Mouse (Mus musculus): ENCODE results near the gene Ap1b1. TPM values are rescaled to one million over a fixed set of nuclear protein-coding genes. Genes with fewer than 3 reads are reported as not detected.

Gene Ap1b1
- polyA plus RNA-seq, 1 experiment: 99.1 TPM

DNA sequence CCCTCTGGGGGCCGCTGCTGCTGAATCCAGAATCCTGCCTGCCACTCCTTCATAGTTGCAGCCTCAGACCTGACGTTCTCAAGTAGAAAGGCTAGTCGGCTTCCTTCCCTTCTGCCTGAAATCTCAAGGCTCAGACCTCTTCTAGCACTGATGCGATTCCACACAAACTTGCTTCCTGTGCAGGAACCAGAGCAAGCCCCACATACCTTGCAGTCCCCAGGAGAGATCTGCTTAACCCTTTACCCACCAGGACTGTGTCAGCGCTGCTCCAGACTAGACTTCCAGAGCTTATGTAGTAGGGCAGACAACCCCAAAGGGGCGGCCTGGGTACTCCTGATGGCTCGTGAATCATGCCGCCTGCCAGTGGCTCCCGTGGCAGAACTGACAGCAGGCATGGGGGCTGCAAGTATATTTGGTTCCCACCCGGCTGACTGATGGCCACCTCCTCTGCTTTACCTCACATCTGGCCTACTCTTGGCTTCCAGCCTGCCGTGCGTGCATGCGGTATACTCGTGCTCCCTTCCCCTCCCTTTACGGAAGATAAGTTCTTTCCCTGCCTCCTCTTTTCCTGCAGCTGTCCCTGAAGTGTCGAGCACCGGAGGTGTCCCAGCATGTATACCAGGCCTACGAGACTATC lies 54.6 kb downstream of the Ap1b1 start:
- WGBS: 91% methylated on average over 18 of the region's 18 CpGs
- TF ChIP-seq POLR2A (IDR thresholded peaks at IDR 0.05; ENCODE audit: borderline replicate concordance, control insufficient read depth, low read depth, low read length) (no peak), CTCF (IDR thresholded peaks at IDR 0.05; ENCODE audit: control insufficient read depth, insufficient read depth, low read length) (no peak)
- H3K27ac ChIP-seq (ENCODE audit: control insufficient read depth, insufficient read depth, low read depth, low read length, poor library complexity): no peak overlapping the region

DNA sequence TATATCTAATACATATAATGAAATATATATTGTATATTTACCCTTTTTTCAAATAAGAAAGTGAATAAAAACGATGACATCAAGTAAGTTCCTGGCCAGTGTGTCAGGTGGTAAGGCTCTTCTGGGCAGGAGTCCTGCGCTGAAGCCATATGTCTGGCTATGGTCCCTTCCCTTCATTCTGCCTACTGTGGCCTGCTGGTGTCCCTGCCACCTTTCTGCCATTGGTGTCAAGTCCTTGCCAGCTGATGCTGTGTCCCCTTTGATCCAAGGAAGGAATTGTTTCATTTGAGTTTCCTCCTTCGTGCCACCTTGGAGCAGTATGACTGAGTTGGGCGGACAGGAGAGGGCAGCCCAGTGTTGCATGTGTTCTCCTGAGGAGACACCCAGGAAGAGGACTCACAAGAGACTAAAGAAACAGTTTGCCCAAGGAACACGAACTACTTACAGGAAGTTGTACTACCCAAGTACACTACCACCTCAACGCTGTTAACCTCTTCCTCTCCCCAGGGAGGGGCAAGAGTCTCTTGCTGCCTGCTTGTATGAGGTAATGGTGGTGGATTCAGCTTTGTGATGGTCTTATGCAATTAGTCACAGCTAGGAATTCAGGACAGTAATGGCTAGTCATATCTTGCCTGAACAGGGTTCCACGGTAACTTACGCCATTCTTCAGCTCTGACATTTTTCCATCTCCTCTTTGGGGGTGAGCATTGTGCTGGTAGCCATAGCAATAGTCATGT lies 56.2 kb downstream of the Ap1b1 start:
- Histone ChIP-seq H3K4me3 (replicated peaks; ENCODE audit: control insufficient read depth, low read depth, low read length) (no peak overlapping the region), H3K27ac (ENCODE audit: control insufficient read depth, insufficient read depth, low read depth, low read length, poor library complexity) (no peak overlapping the region), H3K4me1 (ENCODE audit: control insufficient read depth, insufficient read depth, low read length) (peaks cover 2% of the 10 kb centered on the region; the same call in 1 of the 2 replicates)
- no peak for TF ChIP-seq CTCF (IDR thresholded peaks at IDR 0.05; ENCODE audit: control insufficient read depth, insufficient read depth, low read length)
- TF ChIP-seq POLR2A (IDR thresholded peaks at IDR 0.05; ENCODE audit: borderline replicate concordance, control insufficient read depth, low read depth, low read length): no peak
- 54% methylated on average over 8 of the region's 8 CpGs for WGBS

More for the DNA sequence above, 54.6 kb downstream of the Ap1b1 start:
- Histone ChIP-seq H3K4me1 (ENCODE audit: control insufficient read depth, insufficient read depth, low read length) (peaks cover 2% of the 10 kb centered on the region; the same call in 1 of the 2 replicates), H3K4me3 (replicated peaks; ENCODE audit: control insufficient read depth, low read depth, low read length) (no peak overlapping the region)

DNA sequence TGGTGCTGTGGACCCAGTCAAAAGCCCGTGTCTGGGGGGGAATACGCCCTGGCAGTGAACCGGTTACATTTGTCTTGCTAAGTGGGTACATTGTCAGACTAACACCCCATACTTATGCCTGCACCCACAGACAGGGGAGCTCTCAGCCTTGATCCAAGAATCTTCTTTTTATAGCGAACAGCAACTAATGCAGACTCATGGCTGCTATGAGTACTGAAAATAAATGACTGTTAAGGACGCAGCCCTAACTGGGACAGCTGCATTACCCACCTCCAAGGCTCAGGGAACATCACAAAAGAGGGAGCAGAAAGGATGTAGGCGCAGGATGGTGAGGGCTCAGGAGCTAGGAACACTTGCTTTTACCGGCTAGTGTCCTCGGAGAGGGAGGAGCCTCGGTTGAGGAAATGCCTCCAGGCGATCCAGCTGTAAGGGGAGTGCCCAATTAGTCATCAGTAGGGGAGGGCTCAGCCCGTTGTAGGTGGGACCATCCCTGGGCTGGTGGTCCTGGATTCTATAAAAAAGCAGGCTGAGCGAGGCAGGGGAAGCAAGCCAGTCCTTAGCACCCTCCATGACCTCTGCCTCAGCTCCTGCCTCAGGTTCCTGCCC lies 59.8 kb downstream of the Ap1b1 start:
- Histone ChIP-seq H3K4me1 (ENCODE audit: control insufficient read depth, insufficient read depth, low read length) (peaks cover 2% of the 10 kb centered on the region; the same call in 1 of the 2 replicates), H3K4me3 (replicated peaks; ENCODE audit: control insufficient read depth, low read depth, low read length) (no peak overlapping the region), H3K27ac (ENCODE audit: control insufficient read depth, insufficient read depth, low read depth, low read length, poor library complexity) (no peak overlapping the region)
- WGBS: 56% methylated on average over 12 of the region's 12 CpGs
- no peak for TF ChIP-seq CTCF (IDR thresholded peaks at IDR 0.05; ENCODE audit: control insufficient read depth, insufficient read depth, low read length)
- TF ChIP-seq POLR2A (IDR thresholded peaks at IDR 0.05; ENCODE audit: borderline replicate concordance, control insufficient read depth, low read depth, low read length): no peak

DNA sequence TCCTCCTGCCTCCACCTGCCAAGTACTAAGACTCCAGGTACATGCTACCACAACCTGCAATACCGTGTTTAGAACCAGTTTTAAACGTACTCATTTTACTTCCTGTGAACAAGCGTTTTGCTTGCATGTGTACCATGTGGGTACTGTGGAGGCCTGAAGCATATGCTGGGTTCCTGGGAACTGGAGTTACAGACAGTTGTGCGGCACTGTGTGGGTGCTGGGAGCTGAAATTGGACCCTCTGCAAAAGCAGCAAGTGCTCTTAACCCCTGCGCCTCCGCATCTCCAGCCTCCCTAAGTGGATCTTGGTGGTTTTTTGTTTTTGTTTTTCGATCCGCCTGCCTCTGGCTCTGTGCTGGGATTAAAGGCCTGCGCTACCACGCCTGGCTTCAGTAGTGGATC lies 65.0 kb downstream of the Ap1b1 start:
- TF ChIP-seq POLR2A (IDR thresholded peaks at IDR 0.05; ENCODE audit: borderline replicate concordance, control insufficient read depth, low read depth, low read length) (no peak), CTCF (IDR thresholded peaks at IDR 0.05; ENCODE audit: control insufficient read depth, insufficient read depth, low read length) (no peak)
- no peaks in the 10 kb centered on the region; the same call in 1 of the 2 replicates for H3K4me1 ChIP-seq (ENCODE audit: control insufficient read depth, insufficient read depth, low read length)
- no peak overlapping the region for H3K27ac ChIP-seq (ENCODE audit: control insufficient read depth, insufficient read depth, low read depth, low read length, poor library complexity)
- no peak overlapping the region for H3K4me3 ChIP-seq (replicated peaks; ENCODE audit: control insufficient read depth, low read depth, low read length)
- 82% methylated on average over 10 of the region's 10 CpGs for WGBS

DNA sequence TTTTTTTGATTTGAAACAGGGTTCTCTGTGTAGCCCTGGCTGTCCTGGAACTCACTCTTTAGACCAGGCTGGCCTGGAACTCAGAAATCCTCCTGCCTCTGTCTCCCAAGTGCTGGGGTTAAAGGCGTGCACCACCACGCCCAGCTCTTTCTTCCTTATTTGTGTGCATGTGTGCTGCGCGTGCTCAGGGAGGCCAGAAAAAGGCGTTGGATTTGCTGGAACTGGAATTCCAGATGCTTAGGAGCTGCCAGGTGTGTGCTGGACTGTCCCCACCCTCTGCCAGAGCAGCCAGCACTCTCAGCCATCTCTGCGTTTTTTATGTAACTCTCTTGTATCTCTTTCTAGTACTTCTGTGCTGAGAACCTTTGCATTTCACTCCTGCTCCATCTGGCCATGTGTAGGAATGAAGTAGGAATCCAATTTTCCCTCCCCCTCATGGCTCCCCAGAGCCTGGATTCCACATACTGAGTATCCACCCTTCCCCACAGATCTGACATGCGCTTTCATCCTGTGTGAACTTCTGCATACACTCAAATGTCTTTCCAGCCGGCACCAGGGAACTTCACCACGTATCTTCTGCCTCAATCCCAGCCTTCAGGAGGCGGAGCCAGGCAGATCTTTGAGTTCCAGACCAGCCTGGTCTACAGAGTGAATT lies 65.7 kb downstream of the Ap1b1 start:
- Histone ChIP-seq H3K4me1 (ENCODE audit: control insufficient read depth, insufficient read depth, low read length) (no peaks in the 10 kb centered on the region; the same call in 1 of the 2 replicates), H3K4me3 (replicated peaks; ENCODE audit: control insufficient read depth, low read depth, low read length) (no peak overlapping the region), H3K27ac (ENCODE audit: control insufficient read depth, insufficient read depth, low read depth, low read length, poor library complexity) (no peak overlapping the region; the same call in 1 of the 2 replicates)
- 77% methylated on average over 10 of the region's 10 CpGs for WGBS
- no peak for TF ChIP-seq POLR2A (IDR thresholded peaks at IDR 0.05; ENCODE audit: borderline replicate concordance, control insufficient read depth, low read depth, low read length)

DNA sequence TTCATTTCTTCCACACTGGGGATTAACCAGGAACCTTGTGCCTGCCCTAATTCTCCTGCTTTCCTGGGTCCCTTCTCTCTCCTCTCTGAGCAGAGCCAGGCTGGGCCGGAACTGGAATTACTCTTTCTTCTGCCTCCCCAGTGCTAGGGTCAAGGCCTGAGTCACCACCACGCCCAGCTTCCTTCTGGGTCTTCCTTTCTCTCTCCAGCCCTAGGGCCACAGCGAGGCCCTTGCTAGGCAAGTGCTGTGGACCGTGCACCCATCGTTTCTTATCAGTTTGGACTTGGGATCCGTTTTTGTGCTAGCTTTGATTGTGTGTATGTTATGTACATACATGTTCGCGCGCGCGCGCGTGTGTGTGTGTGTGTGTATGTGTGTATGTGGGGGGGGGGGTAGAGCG lies 67.5 kb downstream of the Ap1b1 start:
- no peak overlapping the region for H3K27ac ChIP-seq (ENCODE audit: control insufficient read depth, insufficient read depth, low read depth, low read length, poor library complexity)
- no peak overlapping the region for H3K4me3 ChIP-seq (replicated peaks; ENCODE audit: control insufficient read depth, low read depth, low read length)
- TF ChIP-seq CTCF (IDR thresholded peaks at IDR 0.05; ENCODE audit: control insufficient read depth, insufficient read depth, low read length) (no peak), POLR2A (IDR thresholded peaks at IDR 0.05; ENCODE audit: borderline replicate concordance, control insufficient read depth, low read depth, low read length) (no peak)
- no peaks in the 10 kb centered on the region; the same call in 1 of the 2 replicates for H3K4me1 ChIP-seq (ENCODE audit: control insufficient read depth, insufficient read depth, low read length)
- WGBS: 89% methylated on average over 14 of the region's 14 CpGs

DNA sequence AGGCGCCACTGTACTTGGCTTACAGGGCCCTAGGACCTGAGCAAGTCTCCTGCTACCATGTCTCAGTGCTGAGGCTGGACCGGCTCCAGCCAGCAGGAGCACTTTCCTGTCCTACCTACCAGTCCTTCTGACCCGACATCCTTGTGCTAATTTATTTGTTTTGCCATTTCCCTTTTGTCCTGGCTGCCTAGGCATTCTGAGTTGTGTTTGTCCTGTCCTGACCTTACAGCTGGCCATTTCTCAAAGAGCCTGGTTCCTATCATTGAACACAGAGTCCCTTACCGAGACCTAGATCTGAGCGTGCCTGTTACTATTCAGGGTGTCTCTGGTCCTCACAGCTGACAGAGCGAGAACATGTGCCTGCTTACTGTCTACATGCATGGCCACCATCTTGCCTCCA lies 68.2 kb downstream of the Ap1b1 start:
- TF ChIP-seq CTCF (IDR thresholded peaks at IDR 0.05; ENCODE audit: control insufficient read depth, insufficient read depth, low read length) (no peak), POLR2A (IDR thresholded peaks at IDR 0.05; ENCODE audit: borderline replicate concordance, control insufficient read depth, low read depth, low read length) (no peak)
- Histone ChIP-seq H3K27ac (ENCODE audit: control insufficient read depth, insufficient read depth, low read depth, low read length, poor library complexity) (no peak overlapping the region), H3K4me1 (ENCODE audit: control insufficient read depth, insufficient read depth, low read length) (no peaks in the 10 kb centered on the region; the same call in 1 of the 2 replicates), H3K4me3 (replicated peaks; ENCODE audit: control insufficient read depth, low read depth, low read length) (no peak overlapping the region)
- WGBS: 83% methylated on average over 6 of the region's 6 CpGs

Data from bone marrow, adult 2 months (tissue).